ENCODE assay signal across 9 mouse cellular contexts in genomic region chr2:157341554-157342270, GRCm38 (mm10). TPM values are rescaled to one million over a fixed set of nuclear protein-coding genes. Genes with fewer than 3 reads are reported as not detected.
A peak's percentile ranks its signal among the peaks of the same experiment; 100 is the strongest.
DNase-seq lines count a peak whose midpoint lies in the region; ATAC-seq lines count a peak whose summit lies in the region.
"Had no signal": no experiment of that assay in that cellular context is flagged by ENCODE, and none has a peak within 500 bp of the region (broad histone marks: within the 10 kb centered on the region; RNA-seq: fewer than 3 reads in every experiment).

No protein-coding gene starts in this region.

- H3K4me3 ChIP-seq in forebrain, embryonic 12.5 days (replicated peaks) = no peak overlapping the region
- no peak overlapping the region for H3K4me3 ChIP-seq in hindbrain, embryonic 11.5 days (ENCODE audit: low read depth, low read length)

- H3K27ac ChIP-seq in forebrain, embryonic 12.5 days = peak overlapping the region; percentile 98
- H3K27ac ChIP-seq in hindbrain, embryonic 11.5 days (ENCODE audit: low read depth, low read length) = peak overlapping the region; percentile 88
- H3K27ac ChIP-seq: macrophage had no signal

- H3K27me3 ChIP-seq in forebrain, embryonic 12.5 days = no peaks in the 10 kb centered on the region
- no peaks in the 10 kb centered on the region for H3K27me3 ChIP-seq in hindbrain, embryonic 11.5 days (ENCODE audit: control insufficient read depth, insufficient read depth, low read length)

- H3K36me3 ChIP-seq in forebrain, embryonic 12.5 days (replicated peaks) = no peaks in the 10 kb centered on the region
- H3K36me3 ChIP-seq in hindbrain, embryonic 11.5 days (ENCODE audit: control insufficient read depth, insufficient read depth, low read length) = no peaks in the 10 kb centered on the region

- H3K9me3 ChIP-seq in forebrain, embryonic 12.5 days = no peaks in the 10 kb centered on the region
- H3K9me3 ChIP-seq in hindbrain, embryonic 11.5 days (ENCODE audit: control insufficient read depth, low read length) = no peaks in the 10 kb centered on the region

- H3K4me1 ChIP-seq in forebrain, embryonic 12.5 days = peaks cover 64% of the 10 kb centered on the region
- H3K4me1 ChIP-seq in hindbrain, embryonic 11.5 days (replicated peaks; ENCODE audit: control insufficient read depth, insufficient read depth, low read length) = peaks cover 14% of the 10 kb centered on the region

- peak; percentile 45 for ATAC-seq in forebrain, embryonic 12.5 days (ENCODE audit: low FRiP score)
- peak; percentile 30; the same call in 1 of the 2 replicates for ATAC-seq in hindbrain, embryonic 11.5 days (ENCODE audit: low FRiP score)
- no peak for ATAC-seq in inflammation-experienced regulatory T-cells, adult 6 months

- no peak overlapping the region for H3K4me2 ChIP-seq in forebrain, embryonic 12.5 days
- H3K4me2 ChIP-seq in hindbrain, embryonic 11.5 days (replicated peaks; ENCODE audit: low read depth, low read length) = no peak overlapping the region

- WGBS in forebrain, embryonic 12.5 days = 33% methylated on average over 11 of the region's 11 CpGs
- 44% methylated on average over 11 of the region's 11 CpGs for WGBS in hindbrain, embryonic 11.5 days

- peak; percentile 76 for DNase-seq in Muller cell, postnatal 12 days (ENCODE audit: inconsistent ontology term)
- peak; percentile 33 for DNase-seq in c-Kit-positive CD71-negative TER-119-negative erythroid progenitor cells, embryonic 14.5 days (ENCODE audit: low read depth)
- DNase-seq in hindbrain, embryonic 11.5 days (ENCODE audit: low spot score) = peak; percentile 93
- DNase-seq in left cerebral cortex, adult 18-20 months (ENCODE audit: low spot score in 2 of 2) = peak; percentile 71 to 78
- DNase-seq in mesoderm, embryonic 11.5 days (ENCODE audit: low read depth, low spot score) = peak; percentile 88
- DNase-seq in right cerebral cortex, postnatal 4 days = peak; percentile 92

- H3K9ac ChIP-seq in forebrain, embryonic 12.5 days = peak overlapping the region; percentile 49
- H3K9ac ChIP-seq in hindbrain, embryonic 11.5 days (ENCODE audit: low read depth, low read length) = peak overlapping the region; percentile 46

RNA-seq across cellular contexts. Expression of gene Ghrh, which starts 5.6 kb away (rescaled TPM):
- polyA plus RNA-seq in forebrain, embryonic 12.5 days (2016; fragmentation: Nextera tagmentation; extraction: Ambion mirVana) = 1.00 and 2.2 TPM in 2 replicates
- polyA plus RNA-seq in hindbrain, embryonic 11.5 days (2014; fragmentation: Nextera tagmentation; extraction: Ambion mirVana) = 1.0 TPM in 2 replicates
- not detected for total RNA-seq in left cerebral cortex, adult 18-20 months (2021)
- polyA plus RNA-seq in inflammation-experienced regulatory T-cells, adult 6 months (2017; shearing (Covaris generic)) = not detected
- polyA plus RNA-seq: macrophage had no signal

RNA-seq across cellular contexts. Expression of gene Manbal, which starts 25.7 kb away (rescaled TPM):
- 68.8 and 69.4 TPM in 2 replicates for polyA plus RNA-seq in forebrain, embryonic 12.5 days (2016; fragmentation: Nextera tagmentation; extraction: Ambion mirVana)
- 36.2 and 37.2 TPM in 2 replicates for polyA plus RNA-seq in hindbrain, embryonic 11.5 days (2014; fragmentation: Nextera tagmentation; extraction: Ambion mirVana)
- total RNA-seq in left cerebral cortex, adult 18-20 months (2021) = 10 to 100 TPM; 54.6 to 56.6 TPM
- polyA plus RNA-seq in inflammation-experienced regulatory T-cells, adult 6 months (2017; shearing (Covaris generic)) = 10 to 100 TPM; 41.4 to 46.8 (median 44.1) TPM

Comparison
In these comparisons a context has a peak if more than half of its experiments do, and no peak if none do; other contexts are left out.
1. DNase-seq: peak in every context shown above with its lines; median percentile 93 in hindbrain, embryonic 11.5 days; 92 in right cerebral cortex, postnatal 4 days; 88 in mesoderm, embryonic 11.5 days; 76 in Muller cell, postnatal 12 days; 74 in left cerebral cortex, adult 18-20 months; 33 in c-Kit-positive CD71-negative TER-119-negative erythroid progenitor cells, embryonic 14.5 days.